Mouse (Mus musculus) gastrocnemius, postnatal 36 days (tissue): Measurements from ENCODE around the gene Arhgef3. TPM values are rescaled to one million over a fixed set of nuclear protein-coding genes. Genes with fewer than 3 reads are reported as not detected.

Source experiments
- DNase-seq, 2 experiments: peaks; one replicate each; pipeline ENCODE4 v3.0.0; 2022
- intact Hi-C: fragments of 180-260 bp; cut with DNase I; formaldehyde crosslinking; loops from one replicate; pipeline ENCODE4 v1.15.1; 2025
- total RNA-seq, 2 experiments: library from RNA; stranded (reverse); gene quantifications; 2 replicates each; pipeline ENCODE4 v1.2.3; 2021

Arhgef3 gene
- total RNA-seq, 2 experiments from 2014 or later, result 8.7 to 10.1 TPM

GRCm38 (mm10) chr14:27155088-27155487 lies 40.4 kb downstream of the Arhgef3 start:
- intact Hi-C loops, result no loop called here
- DNase-seq, result no peak

GRCm38 (mm10) chr14:27156032-27156431 lies 41.3 kb downstream of the Arhgef3 start:
- no peak for DNase-seq
- intact Hi-C loops, result no loop called here

GRCm38 (mm10) chr14:27158133-27158532 lies 43.4 kb downstream of the Arhgef3 start:
- intact Hi-C loops, result no loop called here
- no peak for DNase-seq

GRCm38 (mm10) chr14:27158782-27159181 lies 44.1 kb downstream of the Arhgef3 start:
- no peak for DNase-seq
- intact Hi-C loops, result no loop called here

- intact Hi-C loops, result no loop called here
These were observed 46.1 kb downstream of the Arhgef3 start for GRCm38 (mm10) chr14:27160762-27161161.

GRCm38 (mm10) chr14:27164639-27165038 lies 49.9 kb downstream of the Arhgef3 start:
- DNase-seq, result no peak
- intact Hi-C loops, result loop anchor here (5.0 kb wide), 1 partner anchor 37 kb away; no protein-coding TSS in a partner anchor

More at GRCm38 (mm10) chr14:27160762-27161161, 46.1 kb downstream of the Arhgef3 start:
- no peak for DNase-seq

GRCm38 (mm10) chr14:27166751-27167150 lies 52.1 kb downstream of the Arhgef3 start:
- DNase-seq, result no peak
- intact Hi-C loops, result loop anchor here (5.0 kb wide), 1 partner anchor 39 kb away; no protein-coding TSS in a partner anchor

- DNase-seq, result no peak
- intact Hi-C loops, result loop anchor here (5.0 kb wide), 1 partner anchor 40 kb away; no protein-coding TSS in a partner anchor
These were observed 52.5 kb downstream of the Arhgef3 start for GRCm38 (mm10) chr14:27167177-27167576.

- intact Hi-C loops, result loop anchor here (5.0 kb wide), 1 partner anchor 41 kb away; no protein-coding TSS in a partner anchor
- DNase-seq, result no peak
These were observed 53.7 kb downstream of the Arhgef3 start for GRCm38 (mm10) chr14:27168387-27168786.

- intact Hi-C loops, result loop anchor here (5.0 kb wide), 1 partner anchor 42 kb away; no protein-coding TSS in a partner anchor
These were observed 54.6 kb downstream of the Arhgef3 start for GRCm38 (mm10) chr14:27169287-27169686.

GRCm38 (mm10) chr14:27170421-27170820 lies 55.7 kb downstream of the Arhgef3 start:
- intact Hi-C loops, result no loop called here
- no peak for DNase-seq

More at GRCm38 (mm10) chr14:27169287-27169686, 54.6 kb downstream of the Arhgef3 start:
- DNase-seq, result no peak

- DNase-seq, result peak; percentile 45 to 46
- intact Hi-C loops, result no loop called here
These were observed 56.6 kb downstream of the Arhgef3 start for GRCm38 (mm10) chr14:27171175-27171830.

GRCm38 (mm10) chr14:27173178-27173803 lies 58.6 kb downstream of the Arhgef3 start:
- DNase-seq, result peak; percentile 57 to 60
- intact Hi-C loops, result no loop called here

GRCm38 (mm10) chr14:27174188-27174786 lies 59.6 kb downstream of the Arhgef3 start:
- intact Hi-C loops, result no loop called here
- no peak for DNase-seq

- intact Hi-C loops, result no loop called here
These were observed 60.2 kb downstream of the Arhgef3 start for GRCm38 (mm10) chr14:27174831-27175301.

GRCm38 (mm10) chr14:27175343-27175742 lies 60.6 kb downstream of the Arhgef3 start:
- DNase-seq, result no peak
- intact Hi-C loops, result no loop called here

More at GRCm38 (mm10) chr14:27174831-27175301, 60.2 kb downstream of the Arhgef3 start:
- DNase-seq, result no peak

GRCm38 (mm10) chr14:27177800-27178559 lies 63.3 kb downstream of the Arhgef3 start:
- intact Hi-C loops, result no loop called here
- DNase-seq, result no peak

GRCm38 (mm10) chr14:27178560-27178920 lies 63.8 kb downstream of the Arhgef3 start:
- intact Hi-C loops, result no loop called here

GRCm38 (mm10) chr14:27179771-27180170 lies 65.1 kb downstream of the Arhgef3 start:
- DNase-seq, result no peak
- intact Hi-C loops, result loop anchor here (5.0 kb wide), 1 partner anchor 147 kb away; no protein-coding TSS in a partner anchor

More at GRCm38 (mm10) chr14:27178560-27178920, 63.8 kb downstream of the Arhgef3 start:
- peak; percentile 82 to 85 for DNase-seq

- no peak for DNase-seq
- intact Hi-C loops, result loop anchor here (5.0 kb wide), 1 partner anchor 150 kb away; no protein-coding TSS in a partner anchor
These were observed 67.4 kb downstream of the Arhgef3 start for GRCm38 (mm10) chr14:27182059-27182458.
